Mouse (Mus musculus) C2C12 (cell line): ENCODE data around the gene Cmtm2a. TPM values are rescaled to one million over a fixed set of nuclear protein-coding genes. Genes with fewer than 3 reads are reported as not detected.
"Not testable (repeated sequence)": the region's sequence is repeated elsewhere in the genome, so short reads cannot be mapped to it uniquely, and the experiment has no call there.

Source experiments
- H3K27me3 ChIP-seq: one replicate; pipeline ENCODE4 v1.6.1; 2011; ENCODE audit not compliant: control insufficient read depth, insufficient read depth, insufficient read length
- H3K36me3 ChIP-seq: one replicate; pipeline ENCODE4 v1.6.1; 2011; ENCODE audit not compliant: control insufficient read depth, insufficient read depth
- H3K4me3 ChIP-seq: one replicate; pipeline ENCODE4 v1.5.1; 2011; ENCODE audit warnings: mild to moderate bottlenecking, control low read depth; ENCODE audit not compliant: poor library complexity, insufficient read depth, severe bottlenecking
- H3K79me2 ChIP-seq: one replicate; pipeline ENCODE4 v1.6.1; 2011; ENCODE audit not compliant: control insufficient read depth, insufficient read depth
- H3K79me3 ChIP-seq: one replicate; pipeline ENCODE4 v1.6.1; 2011; ENCODE audit warnings: low read depth, control low read depth
- H3ac ChIP-seq: one replicate; pipeline ENCODE3; 2011; ENCODE audit warnings: low read depth; ENCODE audit not compliant: control insufficient read depth, insufficient read length
- CEBPB ChIP-seq: IDR thresholded peaks from one replicate; pipeline ENCODE4 v1.6.1; 2011; ENCODE audit warnings: low read depth, mild to moderate bottlenecking, control low read depth, moderate library complexity
- CTCF ChIP-seq: IDR thresholded peaks from one replicate; pipeline ENCODE4 v1.5.1; 2011; ENCODE audit not compliant: control insufficient read depth, insufficient read depth, insufficient read length
- FOSL1 ChIP-seq: IDR thresholded peaks from one replicate; pipeline ENCODE4 v1.8.0; 2011; ENCODE audit warnings: mild to moderate bottlenecking, low read length; ENCODE audit not compliant: poor library complexity, insufficient read depth, severe bottlenecking
- MAX ChIP-seq: IDR thresholded peaks from one replicate; pipeline ENCODE4 v1.6.1; 2011; ENCODE audit warnings: mild to moderate bottlenecking, control low read depth
- MYOD1 ChIP-seq: IDR thresholded peaks from one replicate; pipeline ENCODE4 v1.6.1; 2011; ENCODE audit warnings: low read depth; ENCODE audit not compliant: control insufficient read depth, insufficient read length
- MYOG ChIP-seq: IDR thresholded peaks from one replicate; pipeline ENCODE4 v1.6.1; 2011; ENCODE audit not compliant: control insufficient read depth, insufficient read length; ENCODE audit errors: extremely low read depth
- USF1 ChIP-seq: IDR thresholded peaks from one replicate; pipeline ENCODE4 v1.6.1; 2011; ENCODE audit warnings: low read depth, mild to moderate bottlenecking, control low read depth, moderate library complexity
- polyA plus RNA-seq: library from polyadenylated mRNA; unstranded; fragments of >200 nt; fragmentation: generic; extraction: Trizol; gene quantifications from one replicate; pipeline ENCODE4 v1.2.1, GENCODE M21; 2012; ENCODE audit warnings: missing spikeins

Gene Cmtm2a
- polyA plus RNA-seq, 1 experiment: not detected

DNA sequence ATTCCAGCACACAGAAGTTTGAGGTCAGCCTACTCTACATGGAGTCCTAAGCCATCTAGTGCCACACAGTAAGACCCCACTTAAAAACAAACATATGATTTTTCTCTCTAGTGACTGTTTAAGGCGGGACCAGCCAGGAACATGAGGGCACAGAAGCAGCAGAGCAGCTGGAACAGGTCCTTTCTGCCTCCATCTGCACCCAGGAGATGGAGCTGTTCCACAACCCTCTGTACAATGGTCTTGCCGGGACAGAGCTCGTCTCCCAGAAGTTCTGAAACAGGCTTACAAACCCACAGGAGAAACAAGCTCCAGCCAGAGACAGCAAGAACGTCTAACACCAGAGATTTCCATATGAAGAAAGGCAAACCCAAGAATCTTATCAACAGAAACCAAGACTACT is 20.3 kb upstream of the Cmtm2a start:
- H3K36me3 ChIP-seq: no peaks in the 10 kb centered on the region
- no peaks in the 10 kb centered on the region for H3K79me3 ChIP-seq

DNA sequence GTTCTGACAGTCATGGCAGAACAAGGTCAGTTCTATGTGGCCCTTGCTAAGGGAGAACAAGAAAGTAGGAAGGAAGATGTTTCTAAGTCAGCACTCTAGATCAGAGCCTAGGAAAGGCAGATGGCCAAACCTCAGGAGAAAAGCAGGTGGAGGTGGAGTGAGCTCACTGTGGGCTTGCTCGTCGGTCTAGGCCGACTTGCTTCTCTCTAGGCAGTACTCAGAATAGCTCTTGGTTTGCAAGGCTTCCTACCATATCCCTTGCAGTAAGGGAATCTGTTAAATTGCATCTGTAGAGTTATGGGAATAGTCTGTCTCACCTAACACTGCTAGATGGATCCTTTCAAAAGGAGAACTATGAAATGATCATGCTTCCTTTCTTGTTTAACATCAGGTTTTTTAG is 19.0 kb upstream of the Cmtm2a start:
- H3K36me3 ChIP-seq, H3K79me3 ChIP-seq, H3K79me2 ChIP-seq, H3K4me3 ChIP-seq, H3ac ChIP-seq: not testable (repeated sequence)
- peaks cover 17% of the 10 kb centered on the region for H3K27me3 ChIP-seq

More for the DNA sequence above, 20.3 kb upstream of the Cmtm2a start:
- H3K4me3 ChIP-seq: no peak overlapping the region
- H3K27me3 ChIP-seq: peaks cover 17% of the 10 kb centered on the region
- TF ChIP-seq MAX (no peak), USF1 (no peak), FOSL1 (no peak), CEBPB (no peak), CTCF (no peak), MYOG (no peak), MYOD1 (no peak)
- H3ac ChIP-seq: no peak overlapping the region
- no peaks in the 10 kb centered on the region for H3K79me2 ChIP-seq

DNA sequence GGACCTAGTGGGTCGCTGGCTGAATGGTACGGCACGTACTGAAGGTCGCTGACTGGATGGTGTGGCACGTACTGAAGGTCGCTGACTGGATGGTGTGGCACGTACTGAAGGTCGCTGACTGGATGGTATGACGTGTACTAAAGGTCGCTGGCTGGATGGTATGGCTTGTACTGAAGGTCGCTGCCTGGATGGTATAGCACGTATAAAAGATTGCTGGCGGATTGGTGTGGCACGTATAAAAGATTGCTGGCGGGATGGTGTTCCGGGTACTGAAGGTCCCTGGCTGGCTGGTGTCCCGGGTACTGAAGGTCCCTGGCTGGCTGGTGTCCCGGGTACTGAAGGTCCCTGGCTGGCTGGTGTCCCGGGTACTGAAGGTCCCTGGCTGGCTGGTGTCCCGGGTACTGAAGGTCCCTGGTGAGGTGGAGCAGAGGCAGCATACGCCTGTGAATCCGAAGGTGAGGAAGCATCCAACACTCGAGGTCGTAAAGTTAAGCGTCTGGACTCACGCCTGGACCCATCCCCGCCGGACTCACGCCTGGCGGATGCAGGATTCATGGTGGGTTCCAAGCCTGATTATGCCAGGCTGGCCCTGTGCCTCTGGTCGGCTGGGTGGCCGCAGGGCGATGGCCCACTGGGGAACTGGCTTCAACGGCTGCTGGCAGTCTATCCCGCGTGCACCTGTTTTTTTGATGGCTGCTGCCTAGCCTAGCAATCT is 16.6 kb upstream of the Cmtm2a start, which contains the start of the genes Gm45711 and Cmtm1:
Gm45711 (minus strand) TSS at position 641 of the 715 bp plus-strand sequence.
Cmtm1 (minus strand) TSS at position 705 of the 715 bp plus-strand sequence.
- H3K4me3 ChIP-seq: not testable (repeated sequence)

DNA sequence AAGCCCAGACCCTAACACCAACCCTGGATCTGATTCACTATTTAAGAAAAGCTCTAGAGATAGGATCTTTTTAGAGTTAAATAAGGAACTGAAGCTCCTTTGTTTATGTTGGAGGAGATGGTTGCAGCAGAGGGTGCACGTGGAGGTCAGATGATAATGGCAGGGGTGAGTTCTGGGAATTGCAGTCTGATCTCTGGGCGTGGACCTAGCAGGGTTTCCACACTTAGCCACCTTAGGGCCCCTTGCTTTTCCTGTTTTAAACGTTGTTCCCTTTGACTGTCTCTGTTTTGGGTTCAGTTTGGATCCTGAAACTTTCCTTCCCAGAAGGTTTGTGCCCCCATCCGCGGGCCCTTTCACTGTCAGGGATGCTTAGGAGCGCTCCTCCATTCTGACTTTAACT is 15.4 kb upstream of the Cmtm2a start:
- peaks cover 17% of the 10 kb centered on the region for H3K27me3 ChIP-seq
- H3K79me3 ChIP-seq, H3K4me3 ChIP-seq, H3K79me2 ChIP-seq, H3K36me3 ChIP-seq, H3ac ChIP-seq: not testable (repeated sequence)

More for the DNA sequence above, 16.6 kb upstream of the Cmtm2a start, which contains the start of the genes Gm45711 and Cmtm1:
- H3K27me3 ChIP-seq: peaks cover 17% of the 10 kb centered on the region
- not testable (repeated sequence) for H3K36me3 ChIP-seq, H3K79me2 ChIP-seq, H3K79me3 ChIP-seq, H3ac ChIP-seq

DNA sequence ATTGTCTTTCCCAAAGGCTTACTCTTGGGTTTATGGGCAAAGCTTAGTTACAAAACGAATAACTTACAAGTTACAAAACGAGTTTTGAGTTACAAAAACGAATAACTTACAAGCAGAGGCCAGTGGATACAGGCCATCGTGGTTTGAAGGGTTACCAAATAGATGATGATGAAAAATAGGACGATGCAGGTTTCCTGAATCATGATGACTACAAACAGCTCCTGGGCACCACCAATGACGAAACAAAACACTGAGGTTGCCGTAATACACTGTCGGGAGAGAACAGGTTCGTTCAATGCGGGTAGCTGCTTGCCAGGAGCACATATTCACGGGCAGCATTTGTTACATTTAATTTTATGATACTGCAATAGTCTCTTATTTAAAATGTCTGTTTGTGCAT is 12.0 kb upstream of the Cmtm2a start:
- H3K36me3 ChIP-seq: no peaks in the 10 kb centered on the region
- no peaks in the 10 kb centered on the region for H3K79me2 ChIP-seq
- H3K27me3 ChIP-seq: peaks cover 4% of the 10 kb centered on the region
- TF ChIP-seq MAX (no peak), USF1 (no peak), FOSL1 (no peak), CEBPB (no peak), MYOD1 (no peak), MYOG (no peak), CTCF (no peak)
- no peaks in the 10 kb centered on the region for H3K79me3 ChIP-seq
- H3ac ChIP-seq: no peak overlapping the region
- H3K4me3 ChIP-seq: no peak overlapping the region

DNA sequence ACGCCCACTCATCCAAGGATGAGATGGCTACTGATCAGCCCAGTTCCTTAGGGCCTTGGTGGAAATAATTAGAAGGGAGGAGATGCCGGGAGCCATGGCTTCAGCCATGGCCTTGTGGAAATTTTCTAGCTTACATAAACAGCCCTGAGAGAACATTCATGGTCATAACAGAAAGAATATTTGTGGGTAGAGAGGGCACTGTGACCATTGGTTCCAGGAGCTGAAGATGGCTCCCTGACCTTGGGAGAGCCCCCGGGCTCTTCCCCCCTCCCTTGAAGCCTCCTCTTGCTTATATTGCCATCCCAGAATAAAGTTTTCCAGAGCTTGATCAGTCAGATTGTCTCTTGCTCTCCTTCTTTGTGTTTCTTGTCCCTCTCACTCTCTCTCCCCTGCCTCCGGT is 9.6 kb upstream of the Cmtm2a start:
- H3K4me3 ChIP-seq, H3ac ChIP-seq, H3K27me3 ChIP-seq, H3K36me3 ChIP-seq, H3K79me2 ChIP-seq, H3K79me3 ChIP-seq: not testable (repeated sequence)

DNA sequence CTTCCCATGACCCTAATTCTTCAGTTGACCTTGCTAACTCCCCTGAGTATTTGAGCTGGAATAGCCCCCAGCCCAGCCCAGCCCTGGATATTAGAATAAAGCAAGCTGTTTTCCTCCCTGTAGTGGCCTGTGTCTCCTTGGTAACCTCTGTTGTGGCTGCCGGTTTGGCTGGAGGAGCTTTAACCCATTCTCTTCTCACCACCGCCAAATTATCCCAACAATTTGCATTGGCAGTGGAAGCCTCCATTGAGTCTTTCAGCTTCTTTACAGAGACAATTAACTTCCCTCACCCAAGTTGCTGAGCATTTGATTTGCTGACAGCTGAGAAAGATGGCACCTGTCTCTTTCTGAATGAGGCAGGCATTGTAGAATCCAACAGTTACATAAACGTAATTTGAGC is 8.6 kb upstream of the Cmtm2a start:
- not testable (repeated sequence) for H3ac ChIP-seq, H3K36me3 ChIP-seq, H3K4me3 ChIP-seq, H3K27me3 ChIP-seq, H3K79me3 ChIP-seq, H3K79me2 ChIP-seq
